Mouse (Mus musculus): ENCODE data around the gene B3galnt2. TPM values are rescaled to one million over a fixed set of nuclear protein-coding genes. Genes with fewer than 3 reads are reported as not detected.
"Not testable (repeated sequence)": the region's sequence is repeated elsewhere in the genome, so short reads cannot be mapped to it uniquely, and the experiment has no call there.

The B3galnt2 gene
- polyA plus RNA-seq, 1 experiment, result 11.5 TPM

GRCm38 (mm10) chr13:14004086-14004485 is 49.8 kb downstream of the B3galnt2 start:
- Histone ChIP-seq H3K27ac (ENCODE audit: insufficient read depth, low read depth, low read length) (no peak overlapping the region), H3K4me1 (ENCODE audit: control insufficient read depth, insufficient read depth, low read length) (peaks cover 3% of the 10 kb centered on the region; the same call in 1 of the 2 replicates), H3K4me3 (ENCODE audit: insufficient read depth, low read length) (no peak overlapping the region)
- TF ChIP-seq CTCF (IDR thresholded peaks at IDR 0.05; ENCODE audit: low read depth, low read length) (no peak), POLR2A (IDR thresholded peaks at IDR 0.05; ENCODE audit: borderline replicate concordance, low read depth, low read length) (no peak)

GRCm38 (mm10) chr13:14004999-14005398 is 50.7 kb downstream of the B3galnt2 start:
- peaks cover 3% of the 10 kb centered on the region; the same call in 1 of the 2 replicates for H3K4me1 ChIP-seq (ENCODE audit: control insufficient read depth, insufficient read depth, low read length)
- H3K27ac ChIP-seq (ENCODE audit: insufficient read depth, low read depth, low read length), result no peak overlapping the region
- no peak overlapping the region for H3K4me3 ChIP-seq (ENCODE audit: insufficient read depth, low read length)
- no peak for TF ChIP-seq CTCF (IDR thresholded peaks at IDR 0.05; ENCODE audit: low read depth, low read length)
- no peak for TF ChIP-seq POLR2A (IDR thresholded peaks at IDR 0.05; ENCODE audit: borderline replicate concordance, low read depth, low read length)

- Histone ChIP-seq H3K4me3 (ENCODE audit: insufficient read depth, low read length) (no peak overlapping the region), H3K27ac (ENCODE audit: insufficient read depth, low read depth, low read length) (no peak overlapping the region), H3K4me1 (ENCODE audit: control insufficient read depth, insufficient read depth, low read length) (peaks cover 3% of the 10 kb centered on the region; the same call in 1 of the 2 replicates)
- TF ChIP-seq POLR2A (IDR thresholded peaks at IDR 0.05; ENCODE audit: borderline replicate concordance, low read depth, low read length), result no peak
- TF ChIP-seq CTCF (IDR thresholded peaks at IDR 0.05; ENCODE audit: low read depth, low read length), result no peak
These were observed 51.8 kb downstream of the B3galnt2 start for GRCm38 (mm10) chr13:14006056-14006455.

- Histone ChIP-seq H3K27ac (ENCODE audit: insufficient read depth, low read depth, low read length) (no peak overlapping the region), H3K4me3 (ENCODE audit: insufficient read depth, low read length) (no peak overlapping the region), H3K4me1 (ENCODE audit: control insufficient read depth, insufficient read depth, low read length) (peaks cover 3% of the 10 kb centered on the region; the same call in 1 of the 2 replicates)
- TF ChIP-seq POLR2A (IDR thresholded peaks at IDR 0.05; ENCODE audit: borderline replicate concordance, low read depth, low read length) (no peak), CTCF (IDR thresholded peaks at IDR 0.05; ENCODE audit: low read depth, low read length) (no peak)
These were observed 57.3 kb downstream of the B3galnt2 start for GRCm38 (mm10) chr13:14011454-14011995.

GRCm38 (mm10) chr13:14014001-14014400 is 59.7 kb downstream of the B3galnt2 start:
- 0 out of 2 replicates have a peak, but pooled peaks cover 2% of the 10 kb centered on the region for H3K4me1 ChIP-seq (ENCODE audit: control insufficient read depth, insufficient read depth, low read length)
- TF ChIP-seq POLR2A (IDR thresholded peaks at IDR 0.05; ENCODE audit: borderline replicate concordance, low read depth, low read length) (no peak), CTCF (IDR thresholded peaks at IDR 0.05; ENCODE audit: low read depth, low read length) (no peak)
- no peak overlapping the region for H3K4me3 ChIP-seq (ENCODE audit: insufficient read depth, low read length)
- no peak overlapping the region for H3K27ac ChIP-seq (ENCODE audit: insufficient read depth, low read depth, low read length)

GRCm38 (mm10) chr13:14014540-14014939 is 60.3 kb downstream of the B3galnt2 start:
- Histone ChIP-seq H3K27ac (ENCODE audit: insufficient read depth, low read depth, low read length) (no peak overlapping the region), H3K4me1 (ENCODE audit: control insufficient read depth, insufficient read depth, low read length) (0 out of 2 replicates have a peak, but pooled peaks cover 2% of the 10 kb centered on the region), H3K4me3 (ENCODE audit: insufficient read depth, low read length) (no peak overlapping the region)
- no peak for TF ChIP-seq CTCF (IDR thresholded peaks at IDR 0.05; ENCODE audit: low read depth, low read length)
- TF ChIP-seq POLR2A (IDR thresholded peaks at IDR 0.05; ENCODE audit: borderline replicate concordance, low read depth, low read length), result no peak

GRCm38 (mm10) chr13:14015609-14016008 is 61.3 kb downstream of the B3galnt2 start:
- Histone ChIP-seq H3K27ac (ENCODE audit: insufficient read depth, low read depth, low read length) (no peak overlapping the region), H3K4me3 (ENCODE audit: insufficient read depth, low read length) (no peak overlapping the region), H3K4me1 (ENCODE audit: control insufficient read depth, insufficient read depth, low read length) (0 out of 2 replicates have a peak, but pooled peaks cover 2% of the 10 kb centered on the region)
- TF ChIP-seq POLR2A (IDR thresholded peaks at IDR 0.05; ENCODE audit: borderline replicate concordance, low read depth, low read length) (no peak), CTCF (IDR thresholded peaks at IDR 0.05; ENCODE audit: low read depth, low read length) (no peak)

GRCm38 (mm10) chr13:14018283-14018682 is 64.0 kb downstream of the B3galnt2 start:
- TF ChIP-seq CTCF (IDR thresholded peaks at IDR 0.05; ENCODE audit: low read depth, low read length), result no peak
- TF ChIP-seq POLR2A (IDR thresholded peaks at IDR 0.05; ENCODE audit: borderline replicate concordance, low read depth, low read length), result no peak
- no peak overlapping the region for H3K27ac ChIP-seq (ENCODE audit: insufficient read depth, low read depth, low read length)
- no peak overlapping the region for H3K4me3 ChIP-seq (ENCODE audit: insufficient read depth, low read length)
- H3K4me1 ChIP-seq (ENCODE audit: control insufficient read depth, insufficient read depth, low read length), result 0 out of 2 replicates have a peak, but pooled peaks cover 2% of the 10 kb centered on the region

GRCm38 (mm10) chr13:14018852-14019251 is 64.6 kb downstream of the B3galnt2 start:
- Histone ChIP-seq H3K27ac (ENCODE audit: insufficient read depth, low read depth, low read length) (no peak overlapping the region), H3K4me3 (ENCODE audit: insufficient read depth, low read length) (no peak overlapping the region), H3K4me1 (ENCODE audit: control insufficient read depth, insufficient read depth, low read length) (0 out of 2 replicates have a peak, but pooled peaks cover 2% of the 10 kb centered on the region)
- TF ChIP-seq POLR2A (IDR thresholded peaks at IDR 0.05; ENCODE audit: borderline replicate concordance, low read depth, low read length), result no peak
- TF ChIP-seq CTCF (IDR thresholded peaks at IDR 0.05; ENCODE audit: low read depth, low read length), result no peak

- H3K4me3 ChIP-seq (ENCODE audit: insufficient read depth, low read length); H3K27ac ChIP-seq (ENCODE audit: insufficient read depth, low read depth, low read length); H3K4me1 ChIP-seq (ENCODE audit: control insufficient read depth, insufficient read depth, low read length): not testable (repeated sequence)
These were observed 67.1 kb downstream of the B3galnt2 start for GRCm38 (mm10) chr13:14021417-14021816.
